Mouse (Mus musculus): ENCODE results near the gene Hist1h2bg.

DNA sequence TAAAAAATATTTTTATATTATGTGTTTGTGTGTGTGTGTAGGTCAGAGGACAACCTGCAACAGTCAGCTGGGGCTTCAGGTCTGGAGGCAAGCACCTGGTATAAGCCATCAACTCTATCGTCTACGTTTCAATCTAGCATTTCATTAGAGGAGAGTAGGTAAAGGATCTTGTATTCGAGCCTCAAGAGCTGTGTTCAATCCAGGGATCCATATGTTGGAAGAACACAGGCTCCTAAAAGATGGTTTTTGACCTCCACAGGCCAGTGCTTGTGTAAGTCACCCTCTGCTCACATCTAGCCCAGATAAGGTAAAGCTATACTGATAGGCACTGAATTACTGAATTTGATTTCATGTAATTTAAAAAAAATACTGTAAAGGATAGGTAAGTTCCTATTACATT, 14.3 kb upstream of the Hist1h2bg start:
- TF ChIP-seq CTCF (IDR thresholded peaks at IDR 0.05; ENCODE audit: borderline replicate concordance, control insufficient read depth, extremely low read depth, insufficient read depth, low read length, poor library complexity) (no peak), POLR2A (IDR thresholded peaks at IDR 0.05; ENCODE audit: control insufficient read depth, extremely low read depth, insufficient read depth, low read length, poor library complexity) (no peak)

Measured in thymus, adult 2 months (tissue).